Mouse (Mus musculus) lung, embryonic 16.5 days (tissue): Measurements from ENCODE around the gene Ccnb1. TPM values are rescaled to one million over a fixed set of nuclear protein-coding genes. Genes with fewer than 3 reads are reported as not detected.

ENCODE experiments used
- ATAC-seq: fragments of 200-750 bp; cut with Nextera tagmentation; 2 replicates; pipeline ENCODE4 v1.8.0; 2017; ENCODE audit warnings: low read depth, mild to moderate bottlenecking, moderate library complexity
- H3K27ac ChIP-seq: fragments of 300-500 bp; sonication (generic); 2 replicates; pipeline ENCODE4 v1.5.1; 2014; ENCODE audit warnings: mild to moderate bottlenecking, control low read depth, low read length
- H3K27me3 ChIP-seq: fragments of 300-500 bp; sonication (generic); 2 replicates; pipeline ENCODE4 v1.6.1; 2014; ENCODE audit warnings: low read depth, low read length, mixed read lengths; ENCODE audit not compliant: control insufficient read depth, insufficient read depth
- H3K36me3 ChIP-seq: fragments of 300-500 bp; sonication (generic); 2 replicates; pipeline ENCODE4 v1.6.1; 2014; ENCODE audit warnings: low read length; ENCODE audit not compliant: control insufficient read depth, insufficient read depth
- H3K4me1 ChIP-seq: fragments of 300-500 bp; sonication (generic); replicated peaks from 2 replicates; pipeline ENCODE4 v1.6.1; 2014; ENCODE audit warnings: low read length, mixed read lengths; ENCODE audit not compliant: control insufficient read depth, insufficient read depth
- H3K4me2 ChIP-seq: fragments of 300-500 bp; sonication (generic); 2 replicates; pipeline ENCODE4 v1.6.1; 2014; ENCODE audit warnings: low read depth, low read length, control low read depth
- H3K4me3 ChIP-seq: fragments of 300-500 bp; sonication (generic); 2 replicates; pipeline ENCODE4 v1.5.1; 2014; ENCODE audit warnings: mild to moderate bottlenecking, low read length, control low read depth
- H3K9ac ChIP-seq: fragments of 300-500 bp; sonication (generic); 2 replicates; pipeline ENCODE4 v1.6.1; 2014; ENCODE audit warnings: low read length, control low read depth
- H3K9me3 ChIP-seq: fragments of 300-500 bp; sonication (generic); 2 replicates; pipeline ENCODE4 v1.6.1; 2016; ENCODE audit warnings: low read length; ENCODE audit not compliant: control insufficient read depth
- WGBS: fragments of 180-500 bp; shearing (Covaris S2); extraction: QIAGEN DNeasy Blood & Tissue Kit; methylation state at CpG from one replicate; pipeline ENCODE4 v1.1.7; 2014; 5-methylcytosine and 5-hydroxymethylcytosine counted together
- polyA plus RNA-seq: library from polyadenylated mRNA; unstranded; fragments of >200 nt; fragmentation: Nextera tagmentation; extraction: Ambion mirVana; gene quantifications from 2 replicates; pipeline ENCODE4 v1.2.1, GENCODE M21; 2015

Ccnb1 gene
- 271 and 277 TPM in 2 replicates for polyA plus RNA-seq

DNA sequence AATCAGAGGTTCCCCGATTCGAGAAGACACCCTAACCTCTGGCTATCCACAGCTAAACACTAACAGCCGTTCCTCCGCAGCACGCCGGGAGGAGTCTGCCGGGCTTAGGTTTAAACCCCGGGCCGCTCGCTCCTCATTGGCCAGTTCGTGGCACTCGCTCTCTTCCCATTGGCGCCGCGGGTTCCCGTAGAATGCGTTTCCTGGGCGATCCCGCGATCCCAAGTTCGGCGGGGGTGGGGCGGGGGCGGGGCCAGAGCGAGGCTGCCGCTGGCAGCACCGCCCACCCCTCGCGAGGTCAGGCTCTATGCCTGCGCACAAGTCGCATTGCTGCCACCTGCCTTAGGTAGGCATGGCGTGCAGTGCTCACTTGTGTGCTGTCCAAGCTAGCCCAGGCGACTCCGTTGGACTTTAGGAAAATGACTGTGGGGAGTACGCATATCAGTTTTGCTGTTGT is at the start of gene Ccnb1:
Gene Ccnb1 (minus strand): TSS at position 157 of the 454 bp plus-strand sequence.
- ATAC-seq, result peak; percentile 98
- Histone ChIP-seq H3K9me3 (no peaks in the 10 kb centered on the region), H3K27ac (peak within 1 kb of the TSS; percentile 59; the same call in 1 of the 2 replicates), H3K36me3 (peaks cover 15% of the 10 kb centered on the region), H3K4me2 (peak within 1 kb of the TSS; percentile 68), H3K9ac (peak within 1 kb of the TSS; percentile 87), H3K4me3 (peak within 1 kb of the TSS; percentile 76), H3K4me1 (peaks cover 19% of the 10 kb centered on the region), H3K27me3 (no peaks in the 10 kb centered on the region)
- WGBS, result under 1% methylated on average over 35 of the region's 35 CpGs

- H3K9me3 ChIP-seq, result no peaks in the 10 kb centered on the region
- peaks cover 11% of the 10 kb centered on the region for H3K4me1 ChIP-seq
- no peaks in the 10 kb centered on the region for H3K27me3 ChIP-seq
- H3K4me2 ChIP-seq, result no peak overlapping the region
- H3K9ac ChIP-seq, result no peak overlapping the region
- no peaks in the 10 kb centered on the region for H3K36me3 ChIP-seq
- no peak overlapping the region for H3K27ac ChIP-seq
- H3K4me3 ChIP-seq, result no peak overlapping the region
- no peak for ATAC-seq
These were observed 48.4 kb upstream of the Ccnb1 start for GRCm38 (mm10) chr13:100834777-100835176.

DNA sequence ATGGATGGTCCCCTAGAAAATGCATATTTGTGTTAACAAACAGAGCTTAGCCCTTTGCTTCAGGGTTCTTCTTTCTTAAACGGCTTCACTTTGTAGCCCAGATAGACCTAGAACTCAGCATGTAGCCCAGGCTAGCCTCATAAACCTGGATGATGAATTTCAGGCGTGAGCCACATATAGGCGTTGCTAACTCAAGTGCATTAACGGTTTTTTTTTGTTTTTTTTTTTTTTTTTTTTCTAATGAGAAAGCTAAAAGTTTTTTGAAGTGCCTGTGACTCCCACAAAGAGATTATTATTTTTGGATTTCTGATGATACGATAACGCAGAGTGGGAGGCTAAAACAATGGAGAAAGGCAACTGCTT is 47.3 kb upstream of the Ccnb1 start:
- Histone ChIP-seq H3K4me3 (peak overlapping the region; percentile 94), H3K4me1 (peaks cover 11% of the 10 kb centered on the region), H3K27ac (no peak overlapping the region), H3K4me2 (peak overlapping the region; percentile 47), H3K9me3 (no peaks in the 10 kb centered on the region), H3K9ac (no peak overlapping the region; the same call in 1 of the 2 replicates), H3K36me3 (no peaks in the 10 kb centered on the region), H3K27me3 (no peaks in the 10 kb centered on the region)
- ATAC-seq, result no peak
- 49% methylated on average over 6 of the region's 6 CpGs for WGBS

- Histone ChIP-seq H3K27me3 (no peaks in the 10 kb centered on the region), H3K9me3 (no peaks in the 10 kb centered on the region), H3K4me2 (peak within 1 kb of the TSS; percentile 66), H3K4me1 (peaks cover 11% of the 10 kb centered on the region), H3K9ac (peak within 1 kb of the TSS; percentile 98), H3K4me3 (peak within 1 kb of the TSS; percentile 94), H3K27ac (peak within 1 kb of the TSS; percentile 83), H3K36me3 (peaks cover 3% of the 10 kb centered on the region; the same call in 1 of the 2 replicates)
- under 1% methylated on average over 88 of the region's 94 CpGs for WGBS
- ATAC-seq, result peak; percentile 99
These were observed 46.6 kb upstream of the Ccnb1 start, which contains the start of gene Slc30a5 for GRCm38 (mm10) chr13:100832741-100833639. TSS of gene Slc30a5 (minus strand) at chr13:100833427.

DNA sequence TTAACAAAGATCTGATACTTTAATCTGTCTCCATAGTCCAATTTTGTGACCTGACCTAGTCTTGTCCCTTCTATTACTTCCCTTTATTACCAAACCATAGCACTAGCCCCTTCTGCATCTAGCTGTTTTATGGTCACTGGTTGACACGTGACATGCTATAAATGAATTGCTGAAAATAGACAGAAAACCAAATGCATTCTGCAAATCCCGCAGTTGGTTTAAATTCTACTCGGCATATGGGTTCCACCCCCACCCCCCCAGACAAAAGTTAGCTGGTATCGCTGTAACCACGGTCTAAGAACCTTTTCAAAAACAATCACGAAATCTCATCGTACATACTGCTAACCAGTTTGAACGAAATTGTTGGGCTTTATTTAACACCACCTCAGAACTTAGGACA is 45.8 kb upstream of the Ccnb1 start:
- Histone ChIP-seq H3K4me3 (peak overlapping the region; percentile 94), H3K9me3 (no peaks in the 10 kb centered on the region), H3K4me1 (peaks cover 11% of the 10 kb centered on the region), H3K27ac (no peak overlapping the region; the same call in 1 of the 2 replicates), H3K36me3 (peaks cover 7% of the 10 kb centered on the region), H3K4me2 (peak overlapping the region; percentile 66), H3K27me3 (no peaks in the 10 kb centered on the region), H3K9ac (peak overlapping the region; percentile 98)
- 3% methylated on average over 8 of the region's 8 CpGs for WGBS
- ATAC-seq, result no peak

DNA sequence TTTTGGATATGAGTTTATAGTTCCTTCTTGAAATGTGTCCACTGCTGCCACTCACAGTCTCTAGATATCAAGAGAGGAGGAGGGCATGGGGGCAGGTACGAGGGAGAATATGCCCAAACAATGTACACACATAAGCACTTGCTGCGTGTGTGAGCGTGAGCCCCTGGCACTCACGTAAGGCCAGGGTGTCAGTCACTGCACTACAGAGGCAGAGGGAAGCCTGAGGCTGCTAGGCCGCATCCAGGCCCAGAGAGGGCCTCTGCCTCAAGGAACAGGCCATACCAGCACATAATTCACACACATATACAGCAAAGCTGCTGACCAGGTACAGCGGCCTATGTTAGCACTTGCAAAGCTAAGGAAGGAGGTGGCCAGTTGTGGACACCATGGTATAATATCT is 44.8 kb upstream of the Ccnb1 start:
- Histone ChIP-seq H3K27me3 (no peaks in the 10 kb centered on the region), H3K4me2 (no peak overlapping the region), H3K9me3 (no peaks in the 10 kb centered on the region), H3K36me3 (peaks cover 13% of the 10 kb centered on the region), H3K9ac (peak overlapping the region; percentile 19; the same call in 1 of the 2 replicates), H3K4me3 (no peak overlapping the region), H3K27ac (no peak overlapping the region), H3K4me1 (peaks cover 11% of the 10 kb centered on the region)
- ATAC-seq, result no peak
- WGBS, result 64% methylated on average over 6 of the region's 6 CpGs

DNA sequence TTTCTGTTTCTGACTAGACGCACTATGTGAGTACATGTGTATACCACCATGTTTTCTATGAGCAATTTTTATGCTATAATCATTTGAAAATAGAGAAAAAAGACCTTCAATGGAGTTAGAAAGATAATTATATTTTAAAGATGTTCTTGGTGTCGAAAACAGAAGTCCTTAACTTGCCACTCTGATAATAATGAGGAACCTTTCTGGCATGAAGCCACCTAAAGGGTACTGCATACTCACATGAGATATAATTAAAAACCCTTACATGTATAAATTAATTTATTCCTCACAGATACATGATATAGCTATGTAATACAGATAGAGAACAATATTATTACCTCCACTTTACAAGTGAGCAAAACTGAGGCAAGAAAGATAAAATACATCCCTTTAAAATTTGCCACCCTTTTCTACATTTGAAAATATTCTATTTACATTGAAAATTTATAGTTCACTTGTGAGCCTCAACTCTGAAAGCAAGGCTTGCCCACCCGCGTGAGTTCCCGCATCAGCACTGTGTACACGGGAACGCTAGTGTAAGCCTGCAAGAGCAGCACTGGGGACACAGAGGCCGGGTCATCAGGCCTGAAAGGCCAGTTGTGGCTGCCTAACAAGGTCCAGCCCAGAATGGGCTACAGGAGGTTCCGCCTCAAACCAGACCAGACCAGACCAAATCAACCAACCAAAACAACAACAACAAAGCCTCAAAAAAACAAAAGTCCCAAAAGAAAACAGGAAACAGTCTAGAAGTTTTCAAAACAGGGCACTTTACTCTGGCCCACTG is 39.4 kb upstream of the Ccnb1 start:
- no peak for ATAC-seq
- Histone ChIP-seq H3K9ac (no peak overlapping the region), H3K36me3 (peaks cover 33% of the 10 kb centered on the region), H3K4me1 (no peaks in the 10 kb centered on the region), H3K4me3 (no peak overlapping the region), H3K9me3 (no peaks in the 10 kb centered on the region), H3K4me2 (no peak overlapping the region), H3K27me3 (no peaks in the 10 kb centered on the region), H3K27ac (no peak overlapping the region)
- 88% methylated on average over 9 of the region's 9 CpGs for WGBS

GRCm38 (mm10) chr13:100824916-100825315 is 38.5 kb upstream of the Ccnb1 start:
- no peak overlapping the region for H3K27ac ChIP-seq
- no peaks in the 10 kb centered on the region for H3K4me1 ChIP-seq
- WGBS, result 90% methylated on average over 3 of the region's 3 CpGs
- no peaks in the 10 kb centered on the region for H3K27me3 ChIP-seq
- H3K4me2 ChIP-seq, result no peak overlapping the region
- peaks cover 36% of the 10 kb centered on the region for H3K36me3 ChIP-seq
- H3K4me3 ChIP-seq, result no peak overlapping the region
- H3K9ac ChIP-seq, result no peak overlapping the region
- no peaks in the 10 kb centered on the region for H3K9me3 ChIP-seq
- no peak for ATAC-seq

DNA sequence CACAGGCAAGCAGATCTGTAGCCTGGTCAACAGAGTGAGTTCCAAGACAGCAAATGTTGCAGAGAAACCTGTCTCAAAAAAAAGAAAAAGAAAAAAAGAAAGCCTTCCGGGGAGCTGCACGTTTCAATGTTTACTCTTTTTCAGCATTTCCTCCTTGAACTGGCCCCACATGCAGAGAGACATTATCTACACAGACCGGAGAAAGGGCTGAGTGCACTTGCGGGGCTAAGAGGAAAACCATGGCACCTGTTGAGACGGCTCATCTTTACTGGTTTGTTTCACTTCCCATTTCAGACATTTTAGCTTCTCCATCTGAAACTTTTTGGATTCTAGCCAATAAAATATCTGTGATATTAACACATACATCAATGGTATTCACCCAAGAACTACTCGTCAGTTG is 37.9 kb upstream of the Ccnb1 start:
- Histone ChIP-seq H3K4me2 (no peak overlapping the region), H3K27ac (no peak overlapping the region), H3K4me3 (no peak overlapping the region), H3K36me3 (peaks cover 41% of the 10 kb centered on the region), H3K9ac (no peak overlapping the region), H3K9me3 (no peaks in the 10 kb centered on the region), H3K27me3 (no peaks in the 10 kb centered on the region), H3K4me1 (no peaks in the 10 kb centered on the region)
- no peak for ATAC-seq
- WGBS, result 47% methylated on average over 6 of the region's 6 CpGs
